ENCODE assay signal across 8 mouse cellular contexts in genomic region chr2:76406151-76406936, GRCm38 (mm10). TPM values are rescaled to one million over a fixed set of nuclear protein-coding genes. Genes with fewer than 3 reads are reported as not detected.
DNase-seq lines count a peak whose midpoint lies in the region; ATAC-seq and TF ChIP-seq lines count a peak whose summit lies in the region.

Osbpl6 (plus strand) TSS chr2:76406508.

- H3K4me2 ChIP-seq in forebrain, embryonic 13.5 days = peak within 1 kb of the TSS; percentile 89
- peak within 1 kb of the TSS; percentile 99 for H3K4me2 ChIP-seq in heart, embryonic 15.5 days
- H3K4me2 ChIP-seq in liver, embryonic 13.5 days = peak within 1 kb of the TSS; percentile 74
- peak within 1 kb of the TSS; percentile 84 for H3K4me2 ChIP-seq in neural tube, embryonic 11.5 days (ENCODE audit: low read depth)

- H3K9ac ChIP-seq in forebrain, embryonic 13.5 days = peak within 1 kb of the TSS; percentile 83
- peak within 1 kb of the TSS; percentile 88 for H3K9ac ChIP-seq in heart, embryonic 15.5 days
- H3K9ac ChIP-seq in liver, embryonic 13.5 days = peak within 1 kb of the TSS; percentile 43
- H3K9ac ChIP-seq in neural tube, embryonic 11.5 days (ENCODE audit: low read length) = peak within 1 kb of the TSS; percentile 81

- peak within 1 kb of the TSS; percentile 69 for H3K27ac ChIP-seq in forebrain, embryonic 13.5 days
- H3K27ac ChIP-seq in heart, embryonic 15.5 days = peak within 1 kb of the TSS; percentile 66
- no peak within 1 kb of the TSS for H3K27ac ChIP-seq in liver, embryonic 13.5 days
- peak within 1 kb of the TSS; percentile 83 for H3K27ac ChIP-seq in neural tube, embryonic 11.5 days (ENCODE audit: low read depth, low read length)
- no peak within 1 kb of the TSS for H3K27ac ChIP-seq in thymus, adult 2 months (ENCODE audit: control insufficient read depth, insufficient read depth, low read length)

- peaks cover 13% of the 10 kb centered on the region; the same call in 1 of the 2 replicates for H3K4me1 ChIP-seq in forebrain, embryonic 13.5 days
- peaks cover 7% of the 10 kb centered on the region for H3K4me1 ChIP-seq in heart, embryonic 15.5 days (replicated peaks)
- peaks cover 8% of the 10 kb centered on the region for H3K4me1 ChIP-seq in liver, embryonic 13.5 days (replicated peaks)
- H3K4me1 ChIP-seq in neural tube, embryonic 11.5 days (ENCODE audit: control insufficient read depth, insufficient read depth, low read length) = no peaks in the 10 kb centered on the region
- peaks cover 12% of the 10 kb centered on the region for H3K4me1 ChIP-seq in thymus, adult 2 months (replicated peaks; ENCODE audit: control insufficient read depth, insufficient read depth, low read length)

- peak within 1 kb of the TSS; percentile 92 for H3K4me3 ChIP-seq in forebrain, embryonic 13.5 days
- peak within 1 kb of the TSS; percentile 93 for H3K4me3 ChIP-seq in heart, embryonic 15.5 days
- peak within 1 kb of the TSS; percentile 62 for H3K4me3 ChIP-seq in liver, embryonic 13.5 days (replicated peaks)
- H3K4me3 ChIP-seq in neural tube, embryonic 11.5 days (ENCODE audit: low read depth, low read length) = peak within 1 kb of the TSS; percentile 89
- peak within 1 kb of the TSS; percentile 33 for H3K4me3 ChIP-seq in thymus, adult 2 months (ENCODE audit: control insufficient read depth, insufficient read depth, low read length)

- H3K36me3 ChIP-seq in forebrain, embryonic 13.5 days (ENCODE audit: poor library complexity, severe bottlenecking) = no peaks in the 10 kb centered on the region
- H3K36me3 ChIP-seq in heart, embryonic 15.5 days = no peaks in the 10 kb centered on the region
- no peaks in the 10 kb centered on the region for H3K36me3 ChIP-seq in liver, embryonic 13.5 days
- H3K36me3 ChIP-seq in neural tube, embryonic 11.5 days (ENCODE audit: control insufficient read depth, insufficient read depth, low read length) = no peaks in the 10 kb centered on the region
- H3K36me3 ChIP-seq in thymus, adult 2 months (ENCODE audit: control insufficient read depth, insufficient read depth, low read length) = no peaks in the 10 kb centered on the region

- peaks cover 17% of the 10 kb centered on the region for H3K27me3 ChIP-seq in forebrain, embryonic 13.5 days
- peaks cover 25% of the 10 kb centered on the region for H3K27me3 ChIP-seq in heart, embryonic 15.5 days
- H3K27me3 ChIP-seq in liver, embryonic 13.5 days = peaks cover 74% of the 10 kb centered on the region
- H3K27me3 ChIP-seq in neural tube, embryonic 11.5 days (ENCODE audit: control insufficient read depth, insufficient read depth, low read length) = no peaks in the 10 kb centered on the region
- peaks cover 19% of the 10 kb centered on the region; the same call in 1 of the 2 replicates for H3K27me3 ChIP-seq in thymus, adult 2 months (ENCODE audit: control insufficient read depth, insufficient read depth, low read length)

- H3K9me3 ChIP-seq in forebrain, embryonic 13.5 days (replicated peaks) = no peaks in the 10 kb centered on the region
- no peaks in the 10 kb centered on the region for H3K9me3 ChIP-seq in heart, embryonic 15.5 days (replicated peaks)
- H3K9me3 ChIP-seq in liver, embryonic 13.5 days (replicated peaks) = no peaks in the 10 kb centered on the region
- no peaks in the 10 kb centered on the region for H3K9me3 ChIP-seq in neural tube, embryonic 11.5 days (ENCODE audit: control insufficient read depth, low read length)

- no peak for TF ChIP-seq CTCF in thymus, adult 2 months (IDR thresholded peaks at IDR 0.05; ENCODE audit: borderline replicate concordance, control insufficient read depth, extremely low read depth, insufficient read depth, low read length, poor library complexity)

- under 1% methylated on average over 76 of the region's 89 CpGs for WGBS in forebrain, embryonic 13.5 days
- under 1% methylated on average over 89 of the region's 89 CpGs for WGBS in heart, embryonic 15.5 days
- WGBS in liver, embryonic 13.5 days (ENCODE audit: insufficient replicate concordance) = 1% methylated on average over 81 of the region's 89 CpGs
- under 1% methylated on average over 68 of the region's 89 CpGs for WGBS in neural tube, embryonic 11.5 days
- 2% methylated on average over 87 of the region's 89 CpGs for WGBS in thymus, adult 2 months

- peak; percentile 65 for DNase-seq in brain, embryonic 18.5 days (ENCODE audit: low read depth, low spot score)
- DNase-seq in kidney, postnatal 14 days = peak; percentile 89
- DNase-seq in liver, embryonic 13.5 days = peak; percentile 0
- DNase-seq in neural tube, embryonic 11.5 days (ENCODE audit: low spot score) = peak; percentile 90
- DNase-seq in thymus, adult 2 months = peak; percentile 8

- no peak for TF ChIP-seq POLR2A in thymus, adult 2 months (IDR thresholded peaks at IDR 0.05; ENCODE audit: control insufficient read depth, extremely low read depth, insufficient read depth, low read length, poor library complexity)

- peak; percentile 47 for ATAC-seq in CD4-positive, CD25-positive, alpha-beta regulatory T cell, adult 4 months
- peak; percentile 94 for ATAC-seq in forebrain, embryonic 13.5 days
- ATAC-seq in heart, embryonic 15.5 days (replicated peaks; ENCODE audit: insufficient number of reproducible peaks, insufficient read depth, low FRiP score, low read depth) = peak; percentile 94
- peak; percentile 79 for ATAC-seq in liver, embryonic 13.5 days (ENCODE audit: low read depth)
- peak; percentile 92 for ATAC-seq in neural tube, embryonic 11.5 days (ENCODE audit: insufficient read depth, low FRiP score, low TSS enrichment)

RNA-seq across cellular contexts. Expression of gene Osbpl6, which starts in this region (rescaled TPM):
- under 1 TPM; 0.24 to 0.27 TPM for polyA plus RNA-seq in CD4-positive, CD25-positive, alpha-beta regulatory T cell, adult 4 months (2017; shearing (Covaris generic))
- polyA plus RNA-seq in forebrain, embryonic 13.5 days (2015; fragmentation: Nextera tagmentation; extraction: Ambion mirVana) = 14.5 and 15.6 TPM in 2 replicates
- 3.9 and 7.5 TPM in 2 replicates for polyA plus RNA-seq in heart, embryonic 15.5 days (2015; fragmentation: Nextera tagmentation; extraction: Ambion mirVana)
- 0.43 and 0.70 TPM in 2 replicates for polyA plus RNA-seq in liver, embryonic 13.5 days (2015; fragmentation: Nextera tagmentation; extraction: Ambion mirVana)
- polyA plus RNA-seq in neural tube, embryonic 11.5 days (2014; fragmentation: Nextera tagmentation; extraction: Ambion mirVana) = 18.9 and 20.3 TPM in 2 replicates
- polyA plus RNA-seq in thymus, adult 2 months (2012; rRNA removed) = 6.1 and 7.1 TPM in 2 replicates

Comparison
In these comparisons a context has a peak if more than half of its experiments do, and no peak if none do; other contexts are left out.
1. Peak in ATAC-seq in CD4-positive, CD25-positive, alpha-beta regulatory T cell, adult 4 months; RNA of the gene not detected or under 1 TPM.
2. Peak in DNase-seq, ATAC-seq, H3K4me3 ChIP-seq, H3K9ac ChIP-seq and H3K4me2 ChIP-seq in liver, embryonic 13.5 days; RNA of the gene not detected or under 1 TPM.
3. DNase-seq: peak in every context shown above with its lines; median percentile 90 in neural tube, embryonic 11.5 days; 89 in kidney, postnatal 14 days; 65 in brain, embryonic 18.5 days; 8 in thymus, adult 2 months; 0 in liver, embryonic 13.5 days.
4. H3K27ac ChIP-seq: peak in forebrain, embryonic 13.5 days (single experiment), heart, embryonic 15.5 days (single experiment) and neural tube, embryonic 11.5 days (single experiment); none in liver, embryonic 13.5 days (single experiment) and thymus, adult 2 months (single experiment).
5. H3K4me3 ChIP-seq: peak in every context shown above with its lines; median percentile 93 in heart, embryonic 15.5 days; 92 in forebrain, embryonic 13.5 days; 89 in neural tube, embryonic 11.5 days; 62 in liver, embryonic 13.5 days; 33 in thymus, adult 2 months.
6. Peak in every context shown above with its lines, with median percentiles within 50 percentile points of each other: ATAC-seq, H3K4me2 ChIP-seq and H3K9ac ChIP-seq.